Mouse (Mus musculus) cerebellum, postnatal 10 days (tissue): Measurements from ENCODE around the gene Olfr894.
"Not testable (repeated sequence)": the region's sequence is repeated elsewhere in the genome, so short reads cannot be mapped to it uniquely, and the experiment has no call there.

Experiments
- DNase-seq, 2 experiments: peaks; one replicate each; pipeline ENCODE4 v3.0.0; 2021; ENCODE audit warnings: mixed read lengths in 2 of 2

The Olfr894 gene

DNA sequence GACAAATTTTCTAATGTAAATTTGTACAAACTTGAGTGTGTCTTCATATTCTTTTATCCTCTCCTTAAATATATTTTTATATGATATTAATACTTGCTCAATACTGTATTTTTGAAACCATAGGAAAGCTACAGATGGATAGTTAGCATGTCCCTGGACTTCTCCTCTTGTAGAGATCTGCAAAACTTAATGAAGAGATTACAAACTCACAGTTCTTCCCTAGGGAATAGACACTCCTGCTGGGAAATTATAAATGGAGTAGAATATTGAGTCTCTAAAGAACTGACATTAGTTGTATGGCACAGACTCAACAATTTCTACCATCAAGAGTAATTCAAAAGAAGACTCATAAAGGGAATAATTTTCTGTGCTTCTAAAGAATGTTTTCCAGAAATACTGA, at the start of gene Olfr894:
Gene Olfr894, plus strand, starts transcription at position 301 of the 400 bp plus-strand sequence.
- no peak for DNase-seq

DNA sequence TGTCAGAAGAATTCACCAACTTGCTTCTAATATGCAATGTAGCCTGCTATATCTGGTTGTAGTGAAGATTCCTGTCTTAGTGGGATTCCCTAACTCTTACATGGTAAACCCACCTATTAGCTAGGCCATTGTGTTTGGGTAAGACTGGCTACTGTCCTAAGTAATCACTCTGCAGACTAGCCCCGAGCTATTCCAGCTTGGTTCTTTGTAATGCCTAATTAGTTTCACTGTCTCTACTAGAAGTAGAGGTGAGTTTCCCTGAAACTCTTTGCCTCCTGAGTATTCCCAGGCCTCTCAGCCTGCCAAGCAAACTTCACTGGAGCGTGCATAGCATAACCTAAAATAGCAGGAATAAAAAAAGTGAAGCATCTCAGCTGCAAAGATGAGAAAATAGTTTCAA, 49.5 kb upstream of the Olfr894 start:
- DNase-seq: not testable (repeated sequence)

DNA sequence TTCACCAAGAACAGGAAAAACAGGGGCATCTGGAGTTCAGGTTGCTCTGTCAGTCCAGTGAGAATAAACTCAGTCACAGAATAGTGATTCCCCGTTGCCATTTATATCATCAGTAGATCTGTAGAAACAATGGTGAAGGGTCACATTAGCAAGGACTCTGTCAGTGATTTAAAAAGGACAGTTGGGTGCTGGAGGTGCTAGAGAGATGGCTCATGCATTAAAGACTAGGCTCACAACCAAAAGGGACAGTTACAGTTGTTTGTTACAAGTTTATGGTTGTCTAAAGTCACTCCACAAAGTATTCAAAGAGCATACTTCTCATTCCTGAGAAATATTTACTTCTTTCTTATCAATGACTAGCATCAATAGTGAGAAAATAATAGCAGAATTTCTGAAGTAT, 37.1 kb upstream of the Olfr894 start, which contains the start of gene Olfr891:
Gene Olfr891, minus strand, starts transcription at position 101 of the 400 bp plus-strand sequence.
- no peak for DNase-seq

DNA sequence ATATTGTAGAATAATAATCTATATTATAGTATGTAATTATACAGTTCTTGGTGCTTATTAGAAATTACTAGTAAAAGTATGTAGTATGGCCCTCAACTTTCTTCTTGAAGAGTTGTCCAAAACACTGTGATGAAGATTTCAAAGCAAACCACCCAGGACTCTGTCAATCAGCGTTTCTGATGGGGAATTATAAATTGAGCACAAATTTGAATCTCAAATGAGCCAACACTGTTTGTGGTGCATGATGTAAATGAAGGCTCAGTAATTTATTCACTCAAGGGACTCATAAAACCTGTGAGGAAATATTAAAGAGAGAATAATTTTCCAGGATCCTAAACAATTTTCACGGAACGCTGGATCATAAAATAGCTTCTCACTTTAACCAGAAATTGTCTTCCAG, 9.8 kb upstream of the Olfr894 start, which contains the start of gene Olfr893:
Gene Olfr893, plus strand, starts transcription at position 301 of the 400 bp plus-strand sequence.
- no peak for DNase-seq

DNA sequence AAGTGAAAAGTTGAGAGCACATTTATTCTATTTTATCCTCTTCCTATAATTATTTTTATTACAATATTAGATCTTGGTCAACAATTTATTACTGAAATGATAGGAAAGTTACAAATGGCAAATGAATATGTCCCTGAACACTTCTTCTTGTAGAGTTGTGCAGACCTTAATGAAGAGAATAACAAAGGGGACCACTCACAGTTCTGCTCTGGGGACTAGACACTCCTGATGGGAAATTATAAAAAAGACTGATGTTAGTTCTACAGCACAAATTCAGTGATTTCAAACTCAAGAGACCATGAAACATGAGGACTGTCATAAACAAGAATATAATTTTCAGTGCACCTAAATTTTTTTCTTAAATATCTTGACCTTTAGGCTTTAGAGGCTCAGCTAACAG, 34.6 kb downstream of the Olfr894 start, which contains the start of gene Olfr143:
Gene Olfr143, plus strand, starts transcription at position 301 of the 400 bp plus-strand sequence.
- no peak for DNase-seq

DNA sequence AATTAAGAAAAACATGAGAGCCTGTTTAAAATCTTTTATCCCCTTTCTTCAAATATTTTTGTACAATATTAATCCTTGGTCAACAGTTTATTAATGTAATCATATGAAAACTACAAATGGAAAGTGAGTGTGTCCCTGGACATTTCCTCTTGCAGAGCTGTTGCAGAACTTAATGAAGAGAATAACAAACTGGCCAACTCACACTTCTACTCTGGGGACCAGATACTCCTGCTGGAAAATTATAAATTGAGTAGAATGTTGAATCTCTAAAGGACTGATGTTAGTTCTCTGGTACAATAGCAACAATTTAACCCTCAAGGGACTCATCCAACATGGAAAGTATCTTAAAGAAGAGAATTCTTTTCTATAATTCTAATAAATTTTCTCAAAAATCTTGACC, 49.7 kb downstream of the Olfr894 start, which contains the start of gene Olfr895:
Gene Olfr895, plus strand, starts transcription at position 301 of the 400 bp plus-strand sequence.
- DNase-seq: no peak
